Mouse (Mus musculus) brown adipose tissue, adult 24 weeks (tissue): ENCODE measurements around the gene Ltc4s. TPM values are rescaled to one million over a fixed set of nuclear protein-coding genes. Genes with fewer than 3 reads are reported as not detected.
A peak's percentile ranks its signal among the peaks of the same experiment; 100 is the strongest.

Source experiments
- H3K27ac ChIP-seq: fragments of 200-500 bp; replicated peaks from 2 replicates; pipeline ENCODE4 v1.5.1; 2012; ENCODE audit warnings: low read depth, mild to moderate bottlenecking, low read length
- H3K4me1 ChIP-seq: fragments of 200-500 bp; 2 replicates; pipeline ENCODE4 v1.6.1; 2012; ENCODE audit warnings: low read length, mixed read lengths; ENCODE audit not compliant: control insufficient read depth, insufficient read depth, insufficient read length
- H3K4me3 ChIP-seq: fragments of 200-500 bp; 2 replicates; pipeline ENCODE4 v1.5.1; 2012; ENCODE audit warnings: low read depth, mild to moderate bottlenecking, low read length, moderate library complexity; ENCODE audit not compliant: insufficient read depth
- polyA plus RNA-seq: library from polyadenylated mRNA; stranded (reverse); fragments of >200 nt; gene quantifications from 2 replicates; pipeline ENCODE4 v1.2.4, GENCODE M21; 2012; ENCODE audit not compliant: missing spikeins, insufficient read depth, insufficient read length

The Ltc4s gene
- polyA plus RNA-seq, 1 experiment = 27.5 TPM

GRCm38 (mm10) chr11:50205434-50205833, 33.0 kb downstream of the Ltc4s start:
- Histone ChIP-seq H3K27ac (peak overlapping the region; percentile 43), H3K4me3 (no peak overlapping the region), H3K4me1 (peaks cover 8% of the 10 kb centered on the region)

GRCm38 (mm10) chr11:50203302-50203827, 35.1 kb downstream of the Ltc4s start:
- Histone ChIP-seq H3K27ac (no peak overlapping the region), H3K4me3 (no peak overlapping the region), H3K4me1 (peaks cover 5% of the 10 kb centered on the region)

DNA sequence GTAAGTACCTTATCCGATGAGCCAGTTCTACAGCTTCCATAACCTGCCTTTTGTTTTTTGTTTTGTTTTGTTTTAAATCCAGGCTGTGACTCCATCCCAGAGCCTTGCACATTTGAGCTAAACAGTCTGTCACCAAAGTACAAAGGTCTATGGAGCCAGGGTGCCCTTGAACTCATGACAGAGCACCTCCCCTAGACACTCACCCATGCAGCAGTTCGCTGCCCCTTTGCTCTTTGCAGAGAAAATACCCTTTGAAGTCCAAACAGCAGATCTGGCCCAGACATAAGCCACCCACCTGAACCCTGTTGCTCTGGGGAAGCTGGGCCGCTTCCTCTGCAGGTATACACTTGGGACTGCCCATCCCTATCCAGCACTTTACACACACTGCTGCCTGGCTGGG, 36.8 kb downstream of the Ltc4s start:
- Histone ChIP-seq H3K27ac (no peak overlapping the region), H3K4me3 (no peak overlapping the region), H3K4me1 (no peaks in the 10 kb centered on the region; the same call in none of the 2 replicates)

DNA sequence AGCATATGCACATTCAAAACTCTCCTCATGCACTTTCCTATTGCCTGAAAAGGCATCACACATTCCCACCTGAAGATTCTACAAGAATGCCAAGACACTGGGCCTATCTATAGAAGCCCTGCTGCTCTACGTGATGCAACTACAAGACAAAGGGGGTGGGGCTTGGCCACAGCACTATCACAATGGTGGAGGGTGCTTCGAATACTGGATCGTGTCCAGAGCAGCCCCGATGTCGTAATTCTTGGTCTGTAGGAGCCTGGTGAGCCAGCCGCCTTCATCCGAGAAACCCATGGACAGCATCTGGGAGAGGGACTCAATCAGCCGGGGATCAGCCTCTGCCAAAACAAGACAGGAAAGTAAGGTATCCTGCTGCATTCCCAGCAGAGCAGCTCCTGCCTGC, 37.8 kb downstream of the Ltc4s start:
- H3K4me3 ChIP-seq = no peak overlapping the region
- no peak overlapping the region for H3K27ac ChIP-seq
- no peaks in the 10 kb centered on the region; the same call in none of the 2 replicates for H3K4me1 ChIP-seq

- no peak overlapping the region for H3K27ac ChIP-seq
- H3K4me3 ChIP-seq = no peak overlapping the region
- no peaks in the 10 kb centered on the region for H3K4me1 ChIP-seq
Measured at GRCm38 (mm10) chr11:50198916-50199315, 39.5 kb downstream of the Ltc4s start.

DNA sequence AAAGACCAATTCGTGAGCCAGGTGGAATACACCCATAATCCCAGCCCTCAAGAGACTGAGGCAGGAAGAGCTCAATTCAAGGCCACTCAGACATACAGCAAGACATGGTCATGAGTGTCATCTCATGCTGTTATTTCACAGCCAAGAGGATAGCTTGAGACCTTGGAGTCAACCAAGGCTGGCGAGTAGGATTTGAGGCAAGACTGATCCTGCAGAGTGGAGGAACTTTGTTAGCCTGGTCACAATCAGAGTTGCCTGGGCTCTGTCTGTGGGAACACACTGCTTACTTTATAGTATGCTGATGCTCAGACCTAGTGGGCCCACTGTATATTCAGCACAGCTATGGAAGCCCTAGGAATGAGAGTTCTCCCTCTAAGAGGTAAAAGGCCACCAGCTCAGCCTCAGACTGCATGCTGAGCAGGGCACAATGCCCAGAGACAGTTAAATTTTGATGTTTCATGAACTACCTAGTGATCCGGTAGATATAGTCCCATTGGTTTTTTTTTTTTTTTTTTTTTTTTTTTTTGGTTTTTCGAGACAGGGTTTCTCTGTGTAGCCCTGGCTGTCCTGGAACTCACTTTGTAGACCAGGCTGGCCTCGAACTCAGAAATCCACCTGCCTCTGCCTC, 40.1 kb downstream of the Ltc4s start:
- H3K4me1 ChIP-seq = no peaks in the 10 kb centered on the region
- H3K4me3 ChIP-seq = no peak overlapping the region
- no peak overlapping the region for H3K27ac ChIP-seq

- Histone ChIP-seq H3K4me3 (no peak overlapping the region), H3K27ac (no peak overlapping the region), H3K4me1 (no peaks in the 10 kb centered on the region; the same call in 1 of the 2 replicates)
Measured at GRCm38 (mm10) chr11:50197500-50197899, 40.9 kb downstream of the Ltc4s start.

DNA sequence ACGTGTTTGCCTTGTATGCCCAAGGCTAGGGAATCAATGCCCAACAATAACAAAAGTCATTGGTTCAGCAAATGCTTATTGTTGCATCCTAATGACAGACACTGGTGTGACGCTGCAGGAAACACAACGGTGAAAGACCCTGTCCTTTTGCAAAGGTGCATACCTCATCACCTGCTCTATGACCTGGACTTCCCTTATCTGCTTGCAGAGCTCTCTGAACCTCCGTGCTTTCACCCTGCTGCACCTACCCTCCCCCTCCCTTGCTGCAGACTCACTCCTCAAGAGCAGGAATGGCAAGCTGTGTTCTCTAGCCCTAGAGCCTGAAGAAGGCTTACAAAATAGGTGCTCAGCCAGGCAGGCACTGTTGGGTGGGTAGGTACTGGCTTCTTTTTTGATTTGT, 43.6 kb downstream of the Ltc4s start:
- Histone ChIP-seq H3K4me1 (no peaks in the 10 kb centered on the region; the same call in 1 of the 2 replicates), H3K27ac (no peak overlapping the region), H3K4me3 (no peak overlapping the region)

DNA sequence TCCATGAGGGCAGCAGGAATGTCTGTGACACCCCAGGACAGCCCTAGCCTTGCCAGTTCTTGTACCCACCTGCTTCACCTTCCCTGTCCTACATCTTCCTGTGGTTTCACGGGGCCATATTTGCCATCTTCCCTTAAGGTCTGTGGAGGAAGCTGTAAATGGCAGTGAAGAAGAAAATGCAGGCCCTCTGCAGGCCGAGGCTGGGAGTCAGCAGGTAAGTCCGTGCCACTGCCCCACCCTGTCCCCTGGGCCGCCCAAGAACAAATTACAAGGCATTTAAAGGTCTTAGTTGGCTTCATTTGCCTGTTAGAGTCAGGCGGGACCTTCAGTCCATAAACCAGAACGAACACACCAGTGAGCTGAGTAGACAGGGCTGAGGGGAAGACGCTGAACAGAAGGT, 44.3 kb downstream of the Ltc4s start:
- Histone ChIP-seq H3K4me3 (no peak overlapping the region), H3K27ac (no peak overlapping the region), H3K4me1 (no peaks in the 10 kb centered on the region; the same call in 1 of the 2 replicates)

GRCm38 (mm10) chr11:50192278-50192677, 46.1 kb downstream of the Ltc4s start:
- no peaks in the 10 kb centered on the region; the same call in 1 of the 2 replicates for H3K4me1 ChIP-seq
- H3K27ac ChIP-seq = no peak overlapping the region
- H3K4me3 ChIP-seq = no peak overlapping the region

DNA sequence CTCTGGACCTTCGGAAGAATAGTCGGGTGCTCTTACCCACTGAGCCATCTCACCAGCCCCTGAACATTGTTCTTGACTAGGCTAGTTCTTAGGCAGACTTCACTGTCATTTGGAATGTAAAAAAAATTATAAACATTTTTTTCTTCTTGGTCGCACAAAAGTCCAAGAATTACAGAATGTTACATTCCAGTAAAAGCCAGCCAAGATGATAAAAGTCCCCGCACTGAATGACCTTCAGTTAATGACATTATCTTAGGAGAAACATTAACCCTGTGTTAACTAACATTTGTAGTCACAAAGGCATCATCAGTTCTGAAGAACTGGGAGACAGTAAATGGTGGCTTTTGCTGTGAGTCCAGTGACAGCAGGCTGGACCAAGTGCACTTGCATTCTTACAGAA, 48.1 kb downstream of the Ltc4s start:
- Histone ChIP-seq H3K4me3 (no peak overlapping the region), H3K4me1 (no peaks in the 10 kb centered on the region; the same call in 1 of the 2 replicates), H3K27ac (no peak overlapping the region)

GRCm38 (mm10) chr11:50188682-50189081, 49.7 kb downstream of the Ltc4s start:
- H3K27ac ChIP-seq = no peak overlapping the region
- H3K4me3 ChIP-seq = no peak overlapping the region
- H3K4me1 ChIP-seq = no peaks in the 10 kb centered on the region; the same call in 1 of the 2 replicates

Other genes with a start within 250 kb of the Ltc4s start
- 78.5 and 97.9 TPM in 2 replicates for gene Rnf130, start 213.3 kb downstream of the Ltc4s start, polyA plus RNA-seq
- gene Tbc1d9b, start 107.2 kb downstream of the Ltc4s start, polyA plus RNA-seq = 30.8 and 41.0 TPM in 2 replicates
- gene Mrnip, start 64.2 kb downstream of the Ltc4s start, polyA plus RNA-seq = 3.0 and 6.3 TPM in 2 replicates
- 216 and 235 TPM in 2 replicates for gene Sqstm1, start 27.8 kb downstream of the Ltc4s start, polyA plus RNA-seq
- 57.6 and 60.6 TPM in 2 replicates for gene Mgat4b, start 27.7 kb downstream of the Ltc4s start, polyA plus RNA-seq
- 3.9 and 5.5 TPM in 2 replicates for gene Maml1, start 53.7 kb upstream of the Ltc4s start, polyA plus RNA-seq
- 149 and 159 TPM in 2 replicates for gene Canx, start 87.1 kb upstream of the Ltc4s start, polyA plus RNA-seq
- not detected in 2 replicates for gene Cby3, start 115.8 kb upstream of the Ltc4s start, polyA plus RNA-seq
- gene Hnrnph1, start 138.4 kb upstream of the Ltc4s start, polyA plus RNA-seq = 115 and 183 TPM in 2 replicates
- gene Rufy1, start 192.5 kb upstream of the Ltc4s start, polyA plus RNA-seq = 17.2 and 19.5 TPM in 2 replicates